Mouse (Mus musculus): ENCODE data around the gene Slc30a1.
A peak's percentile ranks its signal among the peaks of the same experiment; 100 is the strongest.

Gene Slc30a1

DNA sequence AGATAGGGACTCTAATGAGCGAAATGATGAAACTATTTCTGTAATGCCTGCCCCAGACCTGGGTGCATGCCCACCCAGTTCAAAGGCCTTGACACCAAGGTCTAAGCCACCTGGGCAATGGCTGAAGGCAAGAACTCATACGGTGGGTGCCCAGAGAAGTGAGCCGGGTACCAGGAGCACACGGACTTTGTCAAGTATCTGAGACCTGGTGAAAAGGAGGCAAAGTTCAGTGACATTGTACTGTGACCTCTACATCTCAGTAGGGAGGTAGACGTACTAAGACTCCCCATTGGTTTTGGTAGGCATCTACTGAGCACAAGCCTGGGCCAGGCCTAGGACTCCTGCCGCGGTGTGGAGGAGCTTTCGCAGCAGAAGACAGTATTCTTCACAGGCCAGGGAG, 38.8 kb downstream of the Slc30a1 start:
- no peak for DNase-seq

DNA sequence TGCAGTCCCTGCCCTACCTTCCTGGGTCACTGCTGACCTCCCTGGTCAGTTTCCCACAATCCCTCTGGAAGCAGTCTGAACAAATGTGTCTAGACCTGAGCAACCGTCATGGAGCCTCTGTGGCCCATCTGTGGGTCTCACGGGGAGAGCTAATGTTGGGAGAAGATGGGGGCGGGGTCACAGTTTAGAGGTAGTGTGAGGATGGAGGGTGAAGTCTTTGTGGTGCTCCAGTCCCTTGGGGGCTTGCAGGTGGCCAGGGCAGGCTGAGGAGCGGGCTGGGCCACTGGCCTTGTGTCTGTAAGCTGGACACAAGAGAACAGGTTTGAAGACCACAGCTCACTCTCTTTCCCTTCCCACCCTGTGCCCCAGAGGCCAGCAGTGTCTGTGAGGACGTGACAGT, 39.2 kb downstream of the Slc30a1 start:
- DNase-seq: no peak

DNA sequence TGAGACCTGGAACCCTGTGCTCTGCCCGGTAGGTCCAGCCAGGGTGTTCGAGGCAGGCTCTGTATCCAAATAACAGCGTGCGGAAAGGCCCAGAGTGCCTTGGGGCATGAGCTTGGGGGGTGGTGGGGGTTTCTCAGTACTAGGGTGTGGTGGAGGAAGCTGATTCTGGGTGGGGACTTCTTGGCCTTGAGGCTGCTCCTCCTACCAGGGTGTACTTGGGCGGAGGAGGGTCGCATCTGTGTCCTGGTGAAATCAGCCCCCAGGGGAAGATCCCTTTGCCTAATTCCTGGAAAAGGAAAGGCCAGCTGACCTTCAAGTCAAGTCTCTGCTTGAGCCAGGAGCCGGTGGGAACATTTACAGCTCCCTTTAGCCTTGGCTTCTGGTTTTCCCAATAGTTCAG, 39.7 kb downstream of the Slc30a1 start:
- DNase-seq: no peak

DNA sequence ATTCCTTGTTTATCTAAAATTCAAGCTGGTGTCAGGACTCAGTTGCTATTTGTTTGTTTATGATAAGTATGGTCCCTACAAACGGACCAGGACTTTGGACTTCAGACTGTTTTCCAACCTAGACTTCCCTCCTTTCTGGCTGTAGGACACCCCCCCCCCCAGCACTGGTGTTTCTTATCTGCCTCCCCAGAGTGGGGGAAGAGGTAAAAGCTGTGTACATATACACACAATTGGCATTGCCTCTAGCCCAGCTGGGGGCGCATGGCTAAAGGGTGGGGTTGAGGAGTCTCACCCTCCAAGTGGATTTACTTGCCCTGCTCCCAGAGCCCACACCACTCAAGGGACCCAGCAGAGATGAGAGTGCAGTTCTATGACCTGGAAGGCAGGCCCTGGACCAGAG, 40.3 kb downstream of the Slc30a1 start:
- no peak for DNase-seq

DNA sequence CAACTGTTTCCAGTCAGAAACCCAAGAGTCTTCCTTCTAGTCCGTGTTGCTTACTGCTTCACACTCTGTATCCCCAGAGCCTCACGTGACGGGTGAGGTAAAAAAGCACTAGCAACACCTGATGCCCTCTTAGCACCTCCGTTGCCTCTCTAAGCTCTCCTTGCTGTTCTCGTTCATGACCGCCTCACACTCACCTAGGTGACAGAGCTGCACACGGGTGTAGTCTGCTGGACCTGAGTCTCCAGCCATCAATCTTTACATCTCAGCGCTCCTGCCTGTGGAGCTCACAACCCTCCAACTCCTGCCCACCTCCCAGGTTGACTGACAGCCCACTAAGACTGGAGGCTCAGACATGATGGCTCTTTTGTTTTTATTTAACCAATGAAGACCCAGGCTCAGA, 41.2 kb downstream of the Slc30a1 start:
- no peak for DNase-seq

DNA sequence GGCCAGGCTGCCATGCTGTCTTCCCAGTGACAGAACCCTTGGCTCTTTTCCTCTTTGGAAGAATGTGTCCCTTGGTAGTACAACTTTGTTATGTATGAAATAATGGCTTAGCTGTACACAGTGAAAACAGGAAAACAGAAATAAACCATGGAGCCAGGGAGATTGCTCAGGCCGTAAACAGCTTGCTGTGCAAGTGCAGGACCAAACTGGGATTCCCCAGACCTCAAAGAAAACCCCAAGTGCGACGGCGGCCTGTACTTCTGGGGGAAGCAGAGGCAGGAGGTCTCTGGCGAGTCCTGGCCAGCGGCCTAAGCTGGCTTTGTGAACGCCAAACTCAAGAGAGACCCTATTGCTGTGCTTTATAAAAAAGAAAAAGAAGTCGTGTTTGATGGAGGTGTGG, 42.0 kb downstream of the Slc30a1 start:
- no peak for DNase-seq

DNA sequence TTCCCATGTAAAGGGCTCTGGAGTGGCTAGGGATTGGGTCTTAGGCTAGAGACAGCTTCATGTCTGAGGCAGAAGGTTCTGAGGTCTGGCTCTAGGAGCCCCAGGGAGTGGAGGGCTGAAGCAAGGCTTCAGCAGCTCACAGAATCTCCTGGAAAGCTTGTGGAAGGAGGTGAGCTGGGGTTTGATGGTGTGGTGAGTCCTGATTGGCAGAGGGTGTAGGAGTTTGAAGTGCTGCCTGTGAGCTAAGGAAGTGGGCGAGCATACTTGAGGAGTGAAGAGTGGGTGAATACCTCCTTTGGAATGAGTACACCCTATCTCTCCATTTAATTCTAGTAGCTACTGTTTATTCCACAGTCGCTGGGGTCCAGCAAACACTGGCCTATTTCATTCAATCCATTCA, 44.0 kb downstream of the Slc30a1 start:
- DNase-seq: no peak

DNA sequence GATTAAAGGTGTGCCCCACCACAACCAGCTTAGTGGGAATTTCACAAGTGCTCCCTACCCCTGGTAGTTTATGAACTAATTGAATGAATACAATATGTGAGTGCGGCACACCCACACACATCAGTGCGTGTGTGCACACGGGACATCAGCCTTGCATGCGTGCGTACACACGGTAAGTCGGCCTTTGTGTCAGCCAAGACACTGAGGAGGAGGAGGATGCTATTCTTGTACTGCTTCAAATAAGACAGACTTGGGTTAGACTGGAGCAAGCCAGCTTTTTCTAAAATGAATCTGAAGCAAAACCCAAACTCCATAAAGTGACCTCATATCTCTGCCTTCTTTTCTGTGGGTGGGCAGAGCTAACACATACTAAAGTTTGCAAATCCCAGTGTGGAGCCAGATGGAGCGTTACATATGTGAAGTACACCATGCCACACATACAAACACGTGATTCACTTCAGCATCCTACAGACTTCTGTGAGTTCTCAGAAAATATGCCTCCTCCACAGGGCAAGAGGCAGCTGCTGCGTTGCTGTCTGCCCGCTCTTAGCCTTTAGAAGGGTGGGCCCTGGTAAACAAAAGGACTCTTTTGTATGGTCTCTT, 46.3 kb downstream of the Slc30a1 start:
- DNase-seq: no peak

DNA sequence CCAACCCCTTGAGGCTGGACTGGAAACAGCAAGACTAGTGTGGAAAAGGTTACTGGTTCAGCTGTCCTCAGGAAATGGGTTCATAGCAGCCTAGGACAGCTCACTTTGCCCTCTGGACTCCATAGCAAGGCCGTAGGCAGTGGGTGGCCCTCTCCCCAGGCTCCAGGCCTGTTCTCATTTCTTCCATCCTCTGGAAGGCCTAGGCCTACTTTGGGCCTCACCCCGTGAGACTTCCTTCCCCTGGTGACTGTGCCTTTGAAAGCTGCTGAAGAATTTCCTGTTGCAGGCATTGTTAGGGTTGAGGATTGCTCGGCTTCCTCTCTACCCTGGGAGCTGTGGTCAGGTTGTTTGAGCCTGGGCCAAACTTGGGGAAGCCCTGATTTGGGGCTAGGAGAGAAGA, 48.5 kb downstream of the Slc30a1 start:
- DNase-seq: no peak

DNA sequence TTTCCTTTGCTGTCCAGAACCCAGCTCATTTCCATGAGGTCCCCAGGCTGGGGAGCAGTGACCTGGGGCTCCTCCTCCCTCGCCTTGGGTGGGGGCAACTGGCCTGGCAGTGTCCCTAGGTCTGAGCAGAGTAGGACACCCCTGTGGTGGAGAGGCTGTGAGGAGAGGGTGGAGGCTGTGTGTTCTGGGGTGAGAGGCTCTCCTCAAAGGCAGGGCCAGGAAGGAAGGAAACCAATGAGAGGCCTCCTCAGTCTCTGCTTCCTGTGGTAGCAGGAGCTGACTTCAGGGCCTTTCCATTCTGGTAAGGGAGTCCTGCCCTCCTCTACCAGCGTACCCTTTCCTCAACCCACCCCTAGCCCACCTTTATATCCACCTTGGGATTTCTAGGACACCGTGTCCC, 49.7 kb downstream of the Slc30a1 start:
- no peak for DNase-seq

DNA sequence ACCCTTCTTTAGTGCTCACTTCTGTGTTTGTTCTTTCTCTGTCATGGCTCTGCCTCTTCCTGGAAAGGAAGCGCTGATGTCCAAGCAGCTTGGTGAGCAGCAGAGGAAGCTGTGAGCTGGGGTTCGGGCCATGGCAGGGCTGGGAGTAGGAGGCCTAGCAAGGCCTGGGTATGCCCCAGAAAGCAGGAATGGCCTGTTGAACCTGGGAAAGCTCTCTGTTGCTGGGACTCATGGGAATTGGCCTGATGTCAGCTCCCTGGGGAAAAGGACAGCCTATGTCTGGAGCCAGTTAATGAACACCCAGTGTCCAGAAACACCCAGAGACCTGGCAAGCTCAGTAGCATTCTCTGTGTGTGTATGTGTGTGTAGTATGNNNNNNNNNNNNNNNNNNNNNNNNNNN, 50.3 kb downstream of the Slc30a1 start:
- DNase-seq: peak; percentile 11

DNA sequence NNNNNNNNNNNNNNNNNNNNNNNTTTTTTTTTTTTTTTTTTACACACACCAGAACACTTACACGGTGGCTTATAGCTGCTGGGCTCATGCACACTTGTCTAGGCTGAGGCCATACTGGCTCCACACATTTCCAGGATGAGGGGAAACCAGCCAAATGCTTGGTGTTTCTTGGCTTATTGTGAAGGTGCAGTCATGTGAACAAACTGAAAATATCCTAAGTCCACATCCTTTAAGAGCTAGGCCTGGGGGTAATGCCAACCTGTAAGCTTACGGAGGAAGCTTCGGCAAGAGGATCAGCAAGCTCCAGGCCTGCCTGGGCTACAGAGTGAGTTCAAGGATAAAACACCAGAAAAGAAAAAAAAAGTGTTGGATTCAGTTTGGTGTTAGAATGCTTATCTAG, 50.8 kb downstream of the Slc30a1 start:
- DNase-seq: peak; percentile 18

DNA sequence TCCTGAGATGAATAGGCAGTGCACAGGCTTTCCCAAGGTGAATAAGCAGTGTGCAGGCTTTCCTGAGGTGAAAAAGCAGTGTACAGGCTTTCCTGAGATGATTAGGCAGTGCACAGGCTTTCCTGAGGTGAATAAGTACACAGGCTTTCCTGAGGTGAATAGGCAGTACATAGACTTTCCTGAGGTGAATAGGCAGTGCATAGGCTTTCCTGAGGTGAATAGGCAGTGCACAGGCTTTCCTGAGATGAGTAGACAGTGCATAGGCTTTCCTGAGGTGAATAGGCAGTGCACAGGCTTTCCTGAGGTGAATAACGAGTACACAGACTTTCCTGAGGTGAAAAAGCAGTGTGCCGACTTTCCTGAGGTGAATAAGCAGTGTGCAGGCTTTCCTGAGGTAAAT, 54.4 kb downstream of the Slc30a1 start:
- DNase-seq: no peak
